Mouse (Mus musculus): ENCODE measurements at regions not wholly inside any gene's neighbourhood (a gene's known extent, or its start where the extent isn't known, plus 50 kb on each side); places are given as distances from the start of the nearest gene placed in this dataset.

DNA sequence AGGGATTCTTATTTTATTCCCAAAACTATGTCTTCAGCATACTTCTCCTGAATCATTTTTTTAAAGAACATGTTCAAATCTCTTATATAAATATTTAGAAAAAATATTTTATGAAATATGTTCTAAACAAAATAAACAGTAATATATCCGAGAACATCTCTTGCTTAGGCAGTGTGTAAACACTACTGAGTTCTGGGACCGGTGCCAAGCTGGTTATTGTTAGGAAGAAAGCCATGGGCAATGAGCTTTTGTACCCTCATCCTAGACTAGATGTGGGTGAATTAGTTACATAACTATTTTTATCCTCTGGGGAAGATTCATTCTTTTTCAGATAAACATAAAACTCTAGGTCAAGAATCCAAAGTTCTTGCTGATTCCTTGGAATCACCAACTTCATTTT, 222.5 kb upstream of the Gm10801 start:
- peak in 1 of 2 experiments; percentile 21 for DNase-seq (ENCODE audit: low spot score in 2 of 2)

DNA sequence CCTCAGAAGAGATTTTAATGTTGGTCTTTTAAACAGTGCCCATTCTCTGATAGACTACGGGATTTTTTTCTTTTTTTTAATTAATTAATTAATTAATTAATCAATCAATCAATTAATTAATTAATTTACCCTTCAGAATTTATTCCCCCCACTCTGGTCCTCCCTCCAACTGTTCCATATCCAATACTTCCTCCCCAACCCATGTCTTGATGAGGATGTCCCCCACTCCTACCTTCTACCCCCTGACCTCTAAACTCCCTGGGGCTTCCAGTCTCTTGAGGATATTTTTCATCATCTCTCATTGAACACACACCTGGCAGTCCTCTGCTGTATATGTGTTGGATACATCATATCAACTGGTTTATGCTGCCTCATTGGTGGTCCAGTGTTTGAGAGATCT, 180.5 kb upstream of the Gm10801 start:
- no peak for DNase-seq (ENCODE audit: low spot score in 2 of 2)
